Mouse (Mus musculus) left cerebral cortex, adult 9 months (tissue): ENCODE data around the gene Tjp3.

Source experiments
- DNase-seq, 2 experiments: peaks; one replicate each; pipeline ENCODE4 v3.0.0; 2022; ENCODE audit warnings: low spot score in 2 of 2

The Tjp3 gene

DNA sequence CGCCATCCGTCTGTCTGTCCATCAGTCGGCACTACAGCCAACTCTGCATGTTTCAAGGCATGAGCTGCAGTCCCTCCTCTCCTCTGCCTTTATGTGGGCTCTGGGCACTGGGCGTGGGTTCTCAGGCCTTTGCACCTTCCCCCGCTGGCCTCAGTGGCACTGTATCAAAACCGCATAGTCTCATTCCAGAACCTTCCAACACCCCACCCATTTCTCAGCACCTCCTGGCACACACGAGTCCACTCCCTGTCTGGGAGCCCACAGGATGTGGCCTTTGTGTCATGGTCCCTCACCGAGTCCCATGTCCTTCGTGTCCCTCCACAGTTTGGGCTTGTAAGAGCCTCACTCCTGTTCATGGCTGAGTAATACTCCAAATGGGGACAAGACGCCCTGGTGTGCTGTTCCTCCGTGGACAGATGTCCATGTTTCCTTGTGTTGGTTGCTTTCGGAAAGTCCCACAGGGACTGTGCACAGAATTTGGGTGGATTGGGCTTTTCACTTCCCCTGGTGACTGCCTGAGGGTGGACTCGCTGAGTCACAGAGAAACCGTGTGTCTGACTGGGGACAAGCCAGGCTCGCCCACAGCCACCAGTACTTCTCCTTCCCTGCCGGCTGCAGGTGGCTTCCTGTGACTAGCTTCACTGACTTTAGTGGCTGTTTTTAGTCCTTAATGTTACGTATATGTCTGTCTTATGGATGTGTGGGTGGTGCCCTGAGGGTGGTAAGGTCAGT lies 7.2 kb upstream of the Tjp3 start:
- peak in 1 of 2 experiments; percentile 83 for DNase-seq

DNA sequence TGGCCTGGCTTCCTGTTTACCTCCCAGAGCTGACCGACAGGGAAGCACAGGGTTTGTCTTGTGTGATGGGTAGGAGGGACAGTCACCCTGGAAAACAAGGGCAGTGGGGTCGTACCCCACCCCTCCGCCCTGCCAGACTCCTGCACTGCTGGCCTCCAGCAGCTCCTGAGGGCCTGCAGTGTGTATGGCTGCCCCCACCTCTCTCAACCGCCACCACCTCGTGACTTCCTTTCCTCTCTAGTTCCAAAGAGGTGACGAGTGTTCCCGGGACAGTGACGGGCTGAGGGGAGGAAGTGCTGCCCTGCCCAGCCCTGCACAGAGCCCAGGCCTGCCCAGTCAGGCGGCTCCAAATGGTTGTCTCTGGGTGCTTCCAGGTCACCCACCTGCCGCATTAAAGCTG lies 6.5 kb upstream of the Tjp3 start:
- DNase-seq, result no peak

GRCm38 (mm10) chr10:81297246-81297645 lies 5.9 kb upstream of the Tjp3 start:
- DNase-seq, result no peak

GRCm38 (mm10) chr10:81295185-81295584 lies 3.8 kb upstream of the Tjp3 start:
- DNase-seq, result no peak

DNA sequence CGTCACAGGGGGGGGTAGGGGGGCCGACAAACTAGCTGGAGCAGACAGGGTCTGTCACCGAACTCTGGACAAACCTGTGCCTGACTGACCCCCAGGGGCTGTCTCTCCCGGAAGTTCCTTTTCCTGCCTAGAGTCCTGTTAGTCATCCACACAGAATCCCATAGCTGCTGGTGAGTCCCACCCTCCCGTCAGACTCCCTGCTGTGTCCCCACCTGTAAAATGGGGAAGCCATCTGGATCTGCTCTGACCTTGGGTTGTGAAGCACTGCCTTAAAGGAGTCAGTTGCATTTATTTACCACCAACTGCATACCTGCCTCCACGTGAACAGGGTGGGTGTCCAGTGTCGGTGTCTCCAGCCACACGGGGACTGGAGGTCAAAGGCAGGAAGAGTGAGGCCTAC lies 3.1 kb upstream of the Tjp3 start:
- no peak for DNase-seq

- no peak for DNase-seq
Measured at GRCm38 (mm10) chr10:81293334-81294030, 2.1 kb upstream of the Tjp3 start.

GRCm38 (mm10) chr10:81292554-81293333 lies 1.4 kb upstream of the Tjp3 start, which contains the start of gene Pip5k1c:
Pip5k1c (plus strand) TSS chr10:81292963.
- DNase-seq, result peak; percentile 100

- no peak for DNase-seq
Measured at GRCm38 (mm10) chr10:81290698-81291460, 502 bp downstream of the Tjp3 start.

- DNase-seq, result no peak
Measured at GRCm38 (mm10) chr10:81289811-81290210, 1.6 kb downstream of the Tjp3 start.

- no peak for DNase-seq
Measured at GRCm38 (mm10) chr10:81289278-81289677, 2.1 kb downstream of the Tjp3 start.

DNA sequence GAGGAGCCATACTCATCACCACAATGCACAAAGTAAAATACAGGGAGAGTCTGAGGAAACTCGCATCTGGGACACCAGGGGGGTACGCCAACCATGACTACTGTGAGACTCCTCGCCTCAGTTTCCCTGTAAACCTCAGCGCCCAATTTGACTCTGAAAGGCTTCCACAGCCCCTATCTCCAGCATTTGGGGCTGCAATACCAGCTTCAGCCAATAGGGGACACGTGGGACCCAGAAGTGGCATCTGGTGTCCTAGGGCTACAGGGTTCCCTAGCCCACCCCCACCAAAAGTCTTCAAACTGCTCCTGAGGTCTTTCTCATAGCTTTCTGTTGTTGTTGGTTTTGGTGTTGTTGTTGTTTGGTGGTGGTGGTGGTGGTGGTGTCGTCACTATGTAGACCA lies 2.8 kb downstream of the Tjp3 start:
- no peak for DNase-seq

- no peak for DNase-seq
Measured at GRCm38 (mm10) chr10:81287513-81288157, 3.7 kb downstream of the Tjp3 start.

DNA sequence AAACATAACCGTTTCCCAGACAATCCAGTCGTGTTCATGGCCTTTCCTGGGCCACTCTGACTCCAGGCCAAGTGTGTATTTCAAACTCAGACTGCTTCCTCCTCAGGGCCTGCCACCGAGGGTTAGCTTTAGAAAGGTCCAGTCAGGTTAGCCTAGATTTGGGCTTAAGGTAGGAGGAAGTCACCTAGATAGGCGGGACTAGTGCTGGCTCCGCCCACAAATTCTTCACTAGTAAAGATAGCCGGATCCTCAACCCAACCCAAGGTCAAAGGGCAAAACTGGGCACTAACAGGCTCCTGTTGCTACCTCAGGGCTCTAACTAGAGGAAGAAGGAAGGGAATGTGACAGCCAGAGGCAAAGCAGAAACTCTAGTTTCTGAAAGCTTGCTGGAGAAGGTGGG lies 4.8 kb downstream of the Tjp3 start:
- no peak for DNase-seq

DNA sequence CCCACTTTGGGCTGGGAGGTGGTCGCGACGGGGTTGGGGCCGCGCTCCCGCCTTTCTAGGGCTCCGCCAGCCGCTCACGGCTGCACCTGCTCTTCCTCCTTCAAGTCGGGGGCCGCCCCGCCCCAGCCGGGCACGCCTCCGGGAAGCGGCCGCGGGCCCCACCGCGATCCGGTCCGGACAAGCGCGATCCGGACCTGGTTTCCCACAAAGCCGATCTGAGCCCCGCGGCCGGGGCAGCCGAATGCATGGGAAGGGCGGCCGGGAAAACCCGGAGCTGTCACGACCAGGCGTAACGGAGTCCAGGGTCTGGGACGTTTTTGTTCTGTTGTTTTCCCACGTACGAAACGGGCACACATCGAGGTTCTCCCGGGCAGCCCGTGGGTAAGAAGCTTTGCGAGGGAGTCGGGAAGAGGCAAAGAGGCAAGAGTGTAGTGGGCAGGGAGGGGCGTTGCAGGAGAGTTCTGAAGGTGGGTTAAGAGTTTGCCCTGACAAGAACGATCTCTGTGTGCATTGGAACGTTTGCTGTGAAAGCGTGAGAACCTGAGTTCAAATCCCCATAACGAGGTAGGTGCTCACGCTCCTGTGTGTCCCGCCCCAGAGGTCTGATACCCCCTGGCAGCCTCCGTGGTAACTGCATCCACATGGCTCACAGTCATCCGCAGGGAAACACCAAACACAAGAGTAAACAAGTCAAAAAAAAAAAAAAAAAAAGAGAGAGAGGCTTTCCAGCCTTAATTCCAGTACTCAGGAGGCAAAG lies 5.5 kb downstream of the Tjp3 start:
- DNase-seq, result peak in 1 of 2 experiments; percentile 78

DNA sequence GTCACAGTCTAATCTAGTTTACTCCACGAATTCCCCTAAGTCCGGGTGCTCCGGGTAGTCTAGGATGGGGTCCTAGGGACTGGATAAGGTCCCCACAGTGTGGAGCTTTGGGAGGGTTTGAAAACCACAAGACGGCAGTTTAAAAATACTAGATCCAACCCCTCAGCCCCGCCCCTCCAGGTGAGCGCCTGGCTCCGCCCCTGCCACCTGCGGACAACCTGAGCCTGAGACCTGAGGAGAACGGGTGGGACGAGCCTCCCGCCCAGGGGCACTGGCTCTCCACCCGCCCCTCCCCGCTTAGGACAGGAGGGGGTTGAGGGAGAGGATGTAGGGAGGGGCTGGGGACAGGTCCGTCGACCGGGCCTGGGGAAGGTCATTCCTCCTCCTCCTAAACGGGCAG lies 6.7 kb downstream of the Tjp3 start:
- DNase-seq, result no peak

DNA sequence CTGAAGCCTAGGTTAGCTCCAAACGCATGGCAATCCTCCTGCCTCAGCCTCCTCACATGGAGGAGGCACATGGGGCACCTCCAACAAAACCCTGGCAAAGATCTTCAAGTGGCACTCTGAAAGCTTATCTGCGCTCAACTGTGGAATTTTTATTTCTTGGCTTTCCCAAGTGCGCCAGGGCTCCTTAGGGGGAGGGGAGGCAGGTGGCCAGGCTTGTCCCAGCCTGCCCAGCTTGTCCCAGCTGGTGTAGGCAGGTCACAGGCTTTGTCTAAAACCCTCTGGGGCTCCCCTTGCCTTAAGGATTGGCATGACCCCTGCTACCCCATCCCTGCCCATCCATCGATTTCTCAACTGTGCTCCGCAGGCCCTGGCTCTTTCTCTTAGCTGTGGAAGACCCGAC lies 7.2 kb downstream of the Tjp3 start:
- DNase-seq, result no peak

- DNase-seq, result no peak
Measured at GRCm38 (mm10) chr10:81279496-81279895, 11.9 kb downstream of the Tjp3 start.

DNA sequence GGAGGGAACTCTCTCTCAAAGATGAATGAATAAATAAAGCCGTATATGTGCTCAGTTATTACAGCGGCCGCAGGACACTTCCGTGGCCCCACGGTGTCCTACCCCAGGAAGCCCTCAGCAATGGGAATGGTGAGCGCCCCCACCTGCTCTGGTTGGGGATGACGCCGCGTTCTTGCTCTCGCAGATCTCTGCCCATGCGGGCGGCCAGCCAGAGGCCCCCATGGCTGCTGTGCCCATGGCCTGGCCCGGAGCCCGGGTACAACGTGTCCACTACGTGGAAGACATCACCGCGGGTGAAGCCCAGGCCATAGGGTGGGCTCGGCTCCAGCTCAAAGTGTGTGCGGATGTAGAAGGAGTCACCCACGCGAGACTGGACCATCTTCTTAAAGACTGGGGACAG lies 13.7 kb downstream of the Tjp3 start:
- no peak for DNase-seq

DNA sequence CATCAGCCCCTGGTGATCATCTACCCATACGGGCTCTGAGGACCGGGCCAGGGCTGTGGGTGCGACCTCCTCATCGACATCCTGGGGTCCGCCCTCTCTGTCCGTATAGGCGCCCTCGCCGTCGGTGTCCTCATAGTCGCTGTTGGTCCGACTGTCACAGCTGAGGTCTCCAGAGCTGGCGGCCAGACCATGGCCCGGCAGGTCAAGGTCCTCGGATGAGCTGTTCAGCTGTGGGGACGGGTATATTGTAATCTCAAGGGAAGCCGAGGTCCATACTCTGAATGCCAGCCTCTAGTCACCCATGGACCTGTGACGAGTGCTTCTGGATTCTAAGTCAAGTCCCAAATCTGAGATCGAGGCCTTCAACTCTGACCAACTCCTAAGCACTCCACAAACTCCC lies 17.5 kb downstream of the Tjp3 start:
- DNase-seq, result no peak

GRCm38 (mm10) chr10:81272356-81272755 lies 19.0 kb downstream of the Tjp3 start:
- no peak for DNase-seq
